ENCODE assay signal across 14 mouse cellular contexts in the genomic region with DNA sequence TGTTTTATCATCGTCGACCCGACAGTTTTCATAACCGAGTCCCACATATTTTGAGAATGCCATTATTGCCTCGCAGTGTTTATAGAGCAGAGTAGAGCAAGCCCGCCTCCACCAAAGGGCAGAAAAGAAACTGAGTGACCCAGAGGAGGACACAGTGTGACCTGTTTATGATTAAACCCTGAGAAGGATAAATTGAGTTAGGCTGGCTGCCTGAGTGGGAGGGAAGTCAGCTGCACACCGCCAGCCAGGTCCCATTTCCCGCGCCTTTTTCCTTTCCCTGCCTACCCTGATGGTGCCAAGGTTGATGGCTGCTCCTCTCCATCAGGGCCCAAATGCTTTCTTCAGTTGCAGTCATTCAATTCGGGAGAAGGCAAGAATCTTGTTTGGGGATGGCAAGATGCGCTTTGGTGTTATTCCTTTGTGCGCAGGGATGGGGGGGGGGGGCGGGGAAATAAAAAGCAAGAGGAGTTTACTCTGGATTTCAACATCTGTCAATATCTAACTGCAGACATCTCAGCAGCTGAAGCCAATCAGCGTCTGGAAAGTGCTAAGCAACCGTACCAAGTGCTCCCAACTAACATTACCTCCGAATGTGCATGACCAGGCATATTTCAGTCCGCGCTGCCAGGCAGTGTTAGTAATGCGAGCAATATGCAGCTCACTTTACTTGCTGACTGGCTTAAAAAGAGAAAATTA.
DNase-seq lines count a peak whose midpoint lies in the region; ATAC-seq and TF ChIP-seq lines count a peak whose summit lies in the region.
"Had no signal": no experiment of that assay in that cellular context is flagged by ENCODE, and none has a peak within 500 bp of the region (broad histone marks: within the 10 kb centered on the region; RNA-seq: fewer than 3 reads in every experiment).

No protein-coding gene starts in this region.

- H3K4me3 ChIP-seq in hindbrain, embryonic 16.5 days (ENCODE audit: low read length): no peak overlapping the region
- H3K4me3 ChIP-seq in hindbrain, embryonic 12.5 days: no peak overlapping the region
- H3K4me3 ChIP-seq in embryonic fibroblast, embryonic 13.5 days (ENCODE audit: insufficient read depth, low read length): no peak overlapping the region
- H3K4me3 ChIP-seq in liver, postnatal 0 days (ENCODE audit: low read depth, low read length): no peak overlapping the region
- H3K4me3 ChIP-seq in hindbrain, embryonic 11.5 days (ENCODE audit: low read depth, low read length): no peak overlapping the region
- H3K4me3 ChIP-seq: erythroblast, embryonic 14.5 days had no signal

- DNase-seq in brain, adult 2 months (ENCODE audit: low read depth, low spot score): peak; percentile 28
- peak; percentile 33 to 40 for DNase-seq in kidney, postnatal 36 days
- DNase-seq in liver, postnatal 0 days: no peak
- DNase-seq in hindbrain, embryonic 11.5 days (ENCODE audit: low spot score): no peak
- DNase-seq: lung, adult 18-20 months; right cerebral cortex, postnatal 14 days; thymus, adult 2 months had no signal

- no peaks in the 10 kb centered on the region for H3K36me3 ChIP-seq in hindbrain, embryonic 16.5 days (ENCODE audit: control insufficient read depth, insufficient read depth, low read length)
- H3K36me3 ChIP-seq in hindbrain, embryonic 12.5 days: no peaks in the 10 kb centered on the region
- no peaks in the 10 kb centered on the region for H3K36me3 ChIP-seq in liver, postnatal 0 days (replicated peaks; ENCODE audit: insufficient read depth, low read length)
- no peaks in the 10 kb centered on the region for H3K36me3 ChIP-seq in hindbrain, embryonic 11.5 days (ENCODE audit: control insufficient read depth, insufficient read depth, low read length)

- 82% methylated on average over 18 of the region's 19 CpGs for WGBS in hindbrain, embryonic 16.5 days
- 81% methylated on average over 19 of the region's 19 CpGs for WGBS in hindbrain, embryonic 12.5 days
- WGBS in liver, postnatal 0 days (ENCODE audit: insufficient replicate concordance): 82% methylated on average over 19 of the region's 19 CpGs
- WGBS in hindbrain, embryonic 11.5 days: 83% methylated on average over 19 of the region's 19 CpGs

- no peaks in the 10 kb centered on the region for H3K9me3 ChIP-seq in hindbrain, embryonic 16.5 days (ENCODE audit: control insufficient read depth, low read length)
- no peaks in the 10 kb centered on the region for H3K9me3 ChIP-seq in hindbrain, embryonic 12.5 days (replicated peaks)
- H3K9me3 ChIP-seq in liver, postnatal 0 days (ENCODE audit: low read length): no peaks in the 10 kb centered on the region
- H3K9me3 ChIP-seq in hindbrain, embryonic 11.5 days (ENCODE audit: control insufficient read depth, low read length): no peaks in the 10 kb centered on the region

- 0 out of 2 replicates have a peak, but pooled peaks have one; percentile 63 for ATAC-seq in hindbrain, embryonic 16.5 days
- no peak for ATAC-seq in hindbrain, embryonic 12.5 days (ENCODE audit: low FRiP score)
- ATAC-seq in megakaryocyte progenitor cell, adult 5-6 weeks (replicated peaks; ENCODE audit: poor library complexity): no peak
- no peak for ATAC-seq in liver, postnatal 0 days
- no peak for ATAC-seq in hindbrain, embryonic 11.5 days (ENCODE audit: low FRiP score)

- TF ChIP-seq CTCF in embryonic fibroblast, embryonic 13.5 days (IDR thresholded peaks at IDR 0.05; ENCODE audit: borderline replicate concordance, insufficient read depth, low read length): no peak
- no peak for TF ChIP-seq CTCF in liver, postnatal 0 days (IDR thresholded peaks at IDR 0.05; ENCODE audit: low read depth)

- H3K4me1 ChIP-seq in hindbrain, embryonic 16.5 days (ENCODE audit: control insufficient read depth, insufficient read depth, low read depth, low read length): no peaks in the 10 kb centered on the region
- 0 out of 2 replicates have a peak, but pooled peaks cover 2% of the 10 kb centered on the region for H3K4me1 ChIP-seq in hindbrain, embryonic 12.5 days
- no peaks in the 10 kb centered on the region; the same call in 1 of the 2 replicates for H3K4me1 ChIP-seq in embryonic fibroblast, embryonic 13.5 days (ENCODE audit: control insufficient read depth, insufficient read depth, low read length)
- H3K4me1 ChIP-seq in liver, postnatal 0 days (ENCODE audit: insufficient read depth): no peaks in the 10 kb centered on the region
- no peaks in the 10 kb centered on the region for H3K4me1 ChIP-seq in hindbrain, embryonic 11.5 days (replicated peaks; ENCODE audit: control insufficient read depth, insufficient read depth, low read length)

- no peak overlapping the region for H3K4me2 ChIP-seq in hindbrain, embryonic 16.5 days (ENCODE audit: low read length)
- H3K4me2 ChIP-seq in hindbrain, embryonic 12.5 days (replicated peaks): no peak overlapping the region
- no peak overlapping the region for H3K4me2 ChIP-seq in liver, postnatal 0 days (ENCODE audit: low read depth, low read length)
- no peak overlapping the region for H3K4me2 ChIP-seq in hindbrain, embryonic 11.5 days (replicated peaks; ENCODE audit: low read depth, low read length)
- H3K4me2 ChIP-seq: hindbrain, embryonic 14.5 days had no signal

- H3K27me3 ChIP-seq in hindbrain, embryonic 16.5 days (replicated peaks; ENCODE audit: control insufficient read depth, insufficient read depth, low read length): no peaks in the 10 kb centered on the region
- no peaks in the 10 kb centered on the region for H3K27me3 ChIP-seq in hindbrain, embryonic 12.5 days
- H3K27me3 ChIP-seq in liver, postnatal 0 days (ENCODE audit: insufficient read depth, low read length): no peaks in the 10 kb centered on the region
- no peaks in the 10 kb centered on the region; the same call in 1 of the 2 replicates for H3K27me3 ChIP-seq in hindbrain, embryonic 11.5 days (ENCODE audit: control insufficient read depth, insufficient read depth, low read length)
- H3K27me3 ChIP-seq: CH12.LX had no signal

- no peak for TF ChIP-seq EP300 in liver, postnatal 0 days (IDR thresholded peaks at IDR 0.05; ENCODE audit: low read depth)

- H3K9ac ChIP-seq in hindbrain, embryonic 16.5 days (ENCODE audit: low read depth, low read length): no peak overlapping the region
- H3K9ac ChIP-seq in hindbrain, embryonic 12.5 days: no peak overlapping the region
- no peak overlapping the region for H3K9ac ChIP-seq in liver, postnatal 0 days (replicated peaks)
- no peak overlapping the region for H3K9ac ChIP-seq in hindbrain, embryonic 11.5 days (ENCODE audit: low read depth, low read length)
- H3K9ac ChIP-seq: hindbrain, embryonic 14.5 days had no signal

- no peak for TF ChIP-seq POLR2A in embryonic fibroblast, embryonic 13.5 days (IDR thresholded peaks at IDR 0.05; ENCODE audit: low read depth, low read length)

- H3K27ac ChIP-seq in hindbrain, embryonic 16.5 days (ENCODE audit: low read depth, low read length): no peak overlapping the region
- H3K27ac ChIP-seq in hindbrain, embryonic 12.5 days: no peak overlapping the region
- H3K27ac ChIP-seq in embryonic fibroblast, embryonic 13.5 days (ENCODE audit: insufficient read depth, low read length): peak overlapping the region; percentile 77
- no peak overlapping the region for H3K27ac ChIP-seq in liver, postnatal 0 days (ENCODE audit: low read depth)
- no peak overlapping the region for H3K27ac ChIP-seq in hindbrain, embryonic 11.5 days (ENCODE audit: low read depth, low read length)
- H3K27ac ChIP-seq: hindbrain, embryonic 14.5 days had no signal

Comparison
In these comparisons a context has a peak if more than half of its experiments do, and no peak if none do; other contexts are left out.
1. DNase-seq: peak in brain, adult 2 months (single experiment) and kidney, postnatal 36 days (2 of 2); none in liver, postnatal 0 days (single experiment) and hindbrain, embryonic 11.5 days (single experiment).